Mouse (Mus musculus): ENCODE results near the gene Spn.

Spn gene

GRCm38 (mm10) chr7:127136181-127137071 is 1.2 kb downstream of the Spn start:
- Histone ChIP-seq H3K27me3 (ENCODE audit: insufficient read depth, low read length) (no peaks in the 10 kb centered on the region), H3K9me3 (ENCODE audit: low read length) (no peaks in the 10 kb centered on the region), H3K36me3 (ENCODE audit: insufficient read depth, low read length) (peaks cover 35% of the 10 kb centered on the region), H3K4me1 (replicated peaks; ENCODE audit: low read depth, low read length) (peaks cover 72% of the 10 kb centered on the region), H3K4me3 (replicated peaks; ENCODE audit: low read length) (peak overlapping the region; percentile 69)
- TF ChIP-seq POU5F1 (IDR thresholded peaks at IDR 0.05; ENCODE audit: borderline replicate concordance, low read length) (no peak), CTCF (conservative IDR thresholded peaks at IDR 0.05; ENCODE audit: low read length) (no peak), NANOG (IDR thresholded peaks at IDR 0.05; ENCODE audit: borderline replicate concordance, low read length) (no peak)

GRCm38 (mm10) chr7:127134821-127135447 is 2.7 kb downstream of the Spn start:
- H3K4me1 ChIP-seq (replicated peaks; ENCODE audit: low read depth, low read length) = peaks cover 57% of the 10 kb centered on the region
- TF ChIP-seq NANOG (IDR thresholded peaks at IDR 0.05; ENCODE audit: borderline replicate concordance, low read length) = no peak
- TF ChIP-seq CTCF (conservative IDR thresholded peaks at IDR 0.05; ENCODE audit: low read length) = no peak
- no peak for TF ChIP-seq POU5F1 (IDR thresholded peaks at IDR 0.05; ENCODE audit: borderline replicate concordance, low read length)
- peak overlapping the region; percentile 43 for H3K4me3 ChIP-seq (replicated peaks; ENCODE audit: low read length)
- H3K36me3 ChIP-seq (ENCODE audit: insufficient read depth, low read length) = peaks cover 35% of the 10 kb centered on the region
- H3K9me3 ChIP-seq (ENCODE audit: low read length) = no peaks in the 10 kb centered on the region
- no peaks in the 10 kb centered on the region for H3K27me3 ChIP-seq (ENCODE audit: insufficient read depth, low read length)

- TF ChIP-seq NANOG (IDR thresholded peaks at IDR 0.05; ENCODE audit: borderline replicate concordance, low read length) = no peak
- no peak for TF ChIP-seq CTCF (conservative IDR thresholded peaks at IDR 0.05; ENCODE audit: low read length)
- no peak for TF ChIP-seq POU5F1 (IDR thresholded peaks at IDR 0.05; ENCODE audit: borderline replicate concordance, low read length)
- Histone ChIP-seq H3K4me1 (replicated peaks; ENCODE audit: low read depth, low read length) (peaks cover 52% of the 10 kb centered on the region), H3K9me3 (ENCODE audit: low read length) (no peaks in the 10 kb centered on the region), H3K27me3 (ENCODE audit: insufficient read depth, low read length) (no peaks in the 10 kb centered on the region), H3K36me3 (ENCODE audit: insufficient read depth, low read length) (peaks cover 35% of the 10 kb centered on the region), H3K4me3 (replicated peaks; ENCODE audit: low read length) (no peak overlapping the region)
Observed at GRCm38 (mm10) chr7:127133125-127133524, 4.5 kb downstream of the Spn start.

- no peaks in the 10 kb centered on the region for H3K27me3 ChIP-seq (ENCODE audit: insufficient read depth, low read length)
- H3K4me1 ChIP-seq (replicated peaks; ENCODE audit: low read depth, low read length) = peaks cover 27% of the 10 kb centered on the region
- H3K9me3 ChIP-seq (ENCODE audit: low read length) = no peaks in the 10 kb centered on the region
- peaks cover 15% of the 10 kb centered on the region for H3K36me3 ChIP-seq (ENCODE audit: insufficient read depth, low read length)
- TF ChIP-seq NANOG (IDR thresholded peaks at IDR 0.05; ENCODE audit: borderline replicate concordance, low read length) (no peak), CTCF (conservative IDR thresholded peaks at IDR 0.05; ENCODE audit: low read length) (peak; percentile 56), POU5F1 (IDR thresholded peaks at IDR 0.05; ENCODE audit: borderline replicate concordance, low read length) (no peak)
- no peak overlapping the region for H3K4me3 ChIP-seq (replicated peaks; ENCODE audit: low read length)
Observed at GRCm38 (mm10) chr7:127129638-127130037, 8.0 kb downstream of the Spn start.

GRCm38 (mm10) chr7:127121911-127122270 is 15.7 kb downstream of the Spn start, which contains the start of gene Qprt:
Qprt (minus strand) TSS chr7:127122226.
- peak within 1 kb of the TSS; percentile 78 for H3K4me3 ChIP-seq (replicated peaks; ENCODE audit: low read length)
- peaks cover 62% of the 10 kb centered on the region for H3K4me1 ChIP-seq (replicated peaks; ENCODE audit: low read depth, low read length)
- no peaks in the 10 kb centered on the region for H3K36me3 ChIP-seq (ENCODE audit: insufficient read depth, low read length)
- no peak for TF ChIP-seq NANOG (IDR thresholded peaks at IDR 0.05; ENCODE audit: borderline replicate concordance, low read length)
- no peak for TF ChIP-seq CTCF (conservative IDR thresholded peaks at IDR 0.05; ENCODE audit: low read length)
- no peak for TF ChIP-seq POU5F1 (IDR thresholded peaks at IDR 0.05; ENCODE audit: borderline replicate concordance, low read length)
- peaks cover 5% of the 10 kb centered on the region for H3K9me3 ChIP-seq (ENCODE audit: low read length)
- no peaks in the 10 kb centered on the region for H3K27me3 ChIP-seq (ENCODE audit: insufficient read depth, low read length)

GRCm38 (mm10) chr7:127121061-127121910 is 16.3 kb downstream of the Spn start:
- peak overlapping the region; percentile 78 for H3K4me3 ChIP-seq (replicated peaks; ENCODE audit: low read length)
- H3K4me1 ChIP-seq (replicated peaks; ENCODE audit: low read depth, low read length) = peaks cover 63% of the 10 kb centered on the region
- peaks cover 5% of the 10 kb centered on the region for H3K9me3 ChIP-seq (ENCODE audit: low read length)

GRCm38 (mm10) chr7:127118671-127119445 is 18.8 kb downstream of the Spn start:
- no peak for TF ChIP-seq CTCF (conservative IDR thresholded peaks at IDR 0.05; ENCODE audit: low read length)
- Histone ChIP-seq H3K36me3 (ENCODE audit: insufficient read depth, low read length) (no peaks in the 10 kb centered on the region), H3K4me1 (replicated peaks; ENCODE audit: low read depth, low read length) (peaks cover 81% of the 10 kb centered on the region), H3K9me3 (ENCODE audit: low read length) (no peaks in the 10 kb centered on the region), H3K4me3 (replicated peaks; ENCODE audit: low read length) (0 out of 2 replicates have a peak overlapping the region, but pooled peaks have one; percentile 4), H3K27me3 (ENCODE audit: insufficient read depth, low read length) (no peaks in the 10 kb centered on the region)

More at GRCm38 (mm10) chr7:127121061-127121910, 16.3 kb downstream of the Spn start:
- TF ChIP-seq CTCF (conservative IDR thresholded peaks at IDR 0.05; ENCODE audit: low read length) = no peak
- no peak for TF ChIP-seq NANOG (IDR thresholded peaks at IDR 0.05; ENCODE audit: borderline replicate concordance, low read length)
- TF ChIP-seq POU5F1 (IDR thresholded peaks at IDR 0.05; ENCODE audit: borderline replicate concordance, low read length) = no peak
- Histone ChIP-seq H3K36me3 (ENCODE audit: insufficient read depth, low read length) (no peaks in the 10 kb centered on the region), H3K27me3 (ENCODE audit: insufficient read depth, low read length) (no peaks in the 10 kb centered on the region)

All from E14TG2a.4 (cell line).